Mouse (Mus musculus): ENCODE data around the gene Fbn1. TPM values are rescaled to one million over a fixed set of nuclear protein-coding genes. Genes with fewer than 3 reads are reported as not detected.

Gene Fbn1
- polyA plus RNA-seq, 1 experiment from 2014 or later: 3.2 TPM

DNA sequence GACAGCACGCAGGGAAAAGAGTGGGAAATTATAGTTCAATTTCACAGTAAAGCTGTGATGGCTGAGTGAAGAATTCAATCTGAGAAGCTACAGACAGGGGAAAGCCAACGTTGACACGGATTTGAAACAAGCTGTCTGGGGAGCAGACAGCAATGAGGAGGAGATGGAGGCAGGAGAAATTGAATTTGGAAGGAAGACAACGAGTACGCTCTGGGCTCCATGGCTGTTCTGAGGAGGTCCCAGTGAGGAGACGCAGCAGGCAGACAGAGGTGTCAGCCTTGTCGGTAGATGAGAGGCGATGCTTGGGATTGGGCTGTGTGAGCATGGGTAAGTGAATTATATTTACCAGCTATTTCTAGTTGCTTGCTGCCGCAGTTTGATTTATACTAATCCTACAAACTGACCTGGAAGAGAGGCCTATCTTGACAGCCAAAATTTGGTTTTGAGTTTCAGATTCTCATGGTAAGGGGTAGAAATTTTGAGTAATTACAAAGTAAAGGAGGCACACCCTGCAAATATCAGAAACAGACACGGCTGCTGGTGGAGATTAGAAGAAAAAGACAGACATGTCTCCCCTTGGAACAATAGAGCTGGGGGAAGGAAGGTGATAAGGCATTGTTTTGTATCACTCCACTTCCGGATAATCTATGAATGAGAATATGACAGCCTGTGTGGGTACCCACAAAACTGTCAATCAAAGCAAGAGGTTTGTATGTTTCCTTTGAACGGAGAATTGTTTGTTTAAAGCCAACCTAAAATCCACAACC is 7.7 kb upstream of the Fbn1 start:
- no peak overlapping the region for H3K9ac ChIP-seq (replicated peaks)
- no peak for ATAC-seq (ENCODE audit: low FRiP score)
- H3K4me1 ChIP-seq: 0 out of 2 replicates have a peak, but pooled peaks cover 4% of the 10 kb centered on the region
- H3K9me3 ChIP-seq (replicated peaks): no peaks in the 10 kb centered on the region
- no peak overlapping the region for H3K4me3 ChIP-seq (replicated peaks)
- 76% methylated on average over 12 of the region's 12 CpGs for WGBS
- no peaks in the 10 kb centered on the region for H3K27me3 ChIP-seq (replicated peaks)
- no peaks in the 10 kb centered on the region for H3K36me3 ChIP-seq
- H3K27ac ChIP-seq (replicated peaks): no peak overlapping the region
- no peak overlapping the region for H3K4me2 ChIP-seq

DNA sequence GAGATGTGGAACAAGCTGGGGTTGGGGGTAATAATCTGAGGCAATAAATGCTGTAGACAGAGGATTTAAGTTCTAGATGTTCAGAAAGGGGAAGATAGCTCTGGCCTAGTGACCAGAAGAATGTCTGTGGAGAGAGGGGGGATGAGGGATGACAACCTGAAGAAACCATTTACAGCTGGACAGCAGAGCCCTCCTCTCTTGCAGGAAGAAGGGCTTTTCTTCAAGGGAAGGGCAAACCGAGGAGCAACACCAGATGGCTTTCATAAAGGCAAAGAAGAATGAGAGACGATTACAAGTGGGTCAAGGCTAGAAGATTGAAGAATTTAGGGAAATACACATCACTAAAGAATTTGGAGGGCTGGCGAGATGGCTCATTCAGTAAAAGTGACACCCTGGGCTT is 6.6 kb upstream of the Fbn1 start:
- Histone ChIP-seq H3K4me2 (no peak overlapping the region), H3K27me3 (replicated peaks) (no peaks in the 10 kb centered on the region), H3K4me1 (0 out of 2 replicates have a peak, but pooled peaks cover 4% of the 10 kb centered on the region), H3K4me3 (replicated peaks) (no peak overlapping the region), H3K9ac (replicated peaks) (no peak overlapping the region), H3K27ac (replicated peaks) (no peak overlapping the region), H3K9me3 (replicated peaks) (no peaks in the 10 kb centered on the region), H3K36me3 (no peaks in the 10 kb centered on the region)
- ATAC-seq (ENCODE audit: low FRiP score): no peak
- WGBS: 80% methylated on average over 3 of the region's 3 CpGs

DNA sequence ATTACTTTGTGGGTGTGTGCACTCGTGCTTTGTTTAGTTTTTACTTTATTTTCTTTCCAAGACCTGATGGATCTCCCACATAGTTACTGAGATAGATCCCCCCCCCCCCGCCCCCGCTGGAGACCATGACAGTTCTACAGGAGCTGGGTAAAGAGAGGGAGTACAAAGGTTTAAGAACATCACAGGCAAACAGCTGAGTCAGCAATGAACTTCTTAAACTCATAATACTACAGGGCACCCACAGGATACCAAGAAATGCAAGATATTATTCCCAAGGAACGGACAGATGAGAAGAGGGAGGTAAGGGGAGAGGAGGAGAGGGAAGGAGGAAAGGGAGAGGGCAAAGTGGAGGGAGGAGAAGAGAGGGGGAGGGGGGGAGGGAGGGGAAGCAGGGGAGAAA is 4.8 kb upstream of the Fbn1 start:
- Histone ChIP-seq H3K4me1 (0 out of 2 replicates have a peak, but pooled peaks cover 4% of the 10 kb centered on the region), H3K4me2 (no peak overlapping the region), H3K36me3 (no peaks in the 10 kb centered on the region), H3K9ac (replicated peaks) (no peak overlapping the region), H3K4me3 (replicated peaks) (no peak overlapping the region), H3K27me3 (replicated peaks) (no peaks in the 10 kb centered on the region; the same call in 1 of the 2 replicates), H3K27ac (replicated peaks) (no peak overlapping the region), H3K9me3 (replicated peaks) (no peaks in the 10 kb centered on the region)
- no peak for ATAC-seq (ENCODE audit: low FRiP score)
- WGBS: 87% methylated on average over 4 of the region's 4 CpGs

DNA sequence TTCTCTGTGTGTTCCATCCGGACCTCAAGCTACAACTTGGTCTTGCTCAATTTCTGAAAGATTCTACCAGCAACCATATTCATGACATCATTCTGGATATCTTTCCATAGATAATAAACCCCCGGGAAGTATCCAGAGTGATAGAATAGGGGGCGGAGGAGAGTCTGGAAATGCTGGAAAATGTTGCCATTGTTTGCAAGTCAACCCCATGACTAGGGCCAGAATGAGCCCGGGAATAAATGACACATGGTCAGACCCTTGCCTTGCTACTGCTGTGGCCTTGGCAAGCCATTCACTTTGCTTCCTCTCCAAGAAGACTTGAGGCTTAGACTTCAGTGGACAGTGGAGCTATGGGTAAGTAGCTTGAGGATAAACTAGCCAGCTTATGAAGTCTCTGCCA is 4.1 kb upstream of the Fbn1 start:
- Histone ChIP-seq H3K27ac (replicated peaks) (no peak overlapping the region), H3K9me3 (replicated peaks) (no peaks in the 10 kb centered on the region), H3K4me2 (no peak overlapping the region), H3K9ac (replicated peaks) (no peak overlapping the region), H3K4me1 (peaks cover 7% of the 10 kb centered on the region), H3K27me3 (replicated peaks) (peaks cover under 1% of the 10 kb centered on the region), H3K36me3 (no peaks in the 10 kb centered on the region), H3K4me3 (replicated peaks) (no peak overlapping the region)
- ATAC-seq (ENCODE audit: low FRiP score): no peak
- 80% methylated on average over 4 of the region's 4 CpGs for WGBS

DNA sequence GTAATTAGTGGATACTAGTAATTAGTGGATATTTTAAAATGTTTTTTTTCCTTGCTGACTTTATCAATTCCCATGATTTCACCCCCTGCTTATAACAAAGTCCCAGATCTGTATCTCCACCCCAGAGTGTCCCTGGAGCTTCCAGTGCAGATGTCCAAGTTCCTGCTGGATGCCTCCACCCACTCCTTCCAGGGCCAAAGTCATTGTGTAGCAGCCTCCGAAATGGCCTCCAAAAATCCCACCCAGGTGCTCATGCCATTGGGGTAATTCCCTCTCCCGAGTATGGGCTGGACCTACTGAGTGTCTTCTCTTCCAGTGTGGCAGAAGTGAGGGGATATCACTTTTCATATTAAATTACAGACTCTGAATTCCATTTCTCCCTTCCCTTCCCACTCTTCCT is 3.0 kb upstream of the Fbn1 start:
- H3K4me3 ChIP-seq (replicated peaks): no peak overlapping the region
- peaks cover 5% of the 10 kb centered on the region for H3K27me3 ChIP-seq (replicated peaks)
- H3K4me1 ChIP-seq: peaks cover 8% of the 10 kb centered on the region
- H3K27ac ChIP-seq (replicated peaks): no peak overlapping the region
- H3K36me3 ChIP-seq: no peaks in the 10 kb centered on the region
- H3K4me2 ChIP-seq: no peak overlapping the region
- no peaks in the 10 kb centered on the region for H3K9me3 ChIP-seq (replicated peaks)
- 80% methylated on average over 2 of the region's 2 CpGs for WGBS
- no peak for ATAC-seq (ENCODE audit: low FRiP score)
- H3K9ac ChIP-seq (replicated peaks): no peak overlapping the region

DNA sequence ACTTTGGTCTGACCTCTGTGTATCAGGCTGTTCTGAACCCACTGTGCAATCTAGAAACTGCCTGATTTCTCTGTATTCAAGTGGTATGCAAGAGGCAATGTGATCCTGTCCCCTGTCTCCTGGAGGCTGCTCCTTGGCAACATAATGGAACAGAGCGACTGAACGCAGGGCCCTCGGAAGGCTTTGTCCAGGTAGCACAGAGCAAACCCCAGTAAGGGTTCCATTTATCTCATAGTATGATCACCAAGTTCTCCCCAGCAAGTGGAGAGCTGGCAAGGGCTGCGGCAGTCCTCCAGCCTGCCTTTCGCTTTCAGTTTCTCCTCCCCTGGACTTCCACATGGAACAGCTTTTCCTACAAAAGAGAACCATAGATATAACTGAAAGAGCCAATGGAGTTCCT is 588 bp upstream of the Fbn1 start:
- H3K9me3 ChIP-seq (replicated peaks): no peaks in the 10 kb centered on the region
- H3K9ac ChIP-seq (replicated peaks): no peak overlapping the region
- no peak overlapping the region for H3K4me2 ChIP-seq
- H3K4me3 ChIP-seq (replicated peaks): no peak overlapping the region
- H3K27ac ChIP-seq (replicated peaks): no peak overlapping the region
- no peak for ATAC-seq (ENCODE audit: low FRiP score)
- H3K4me1 ChIP-seq: peaks cover 18% of the 10 kb centered on the region
- 93% methylated on average over 5 of the region's 5 CpGs for WGBS
- H3K36me3 ChIP-seq: no peaks in the 10 kb centered on the region
- H3K27me3 ChIP-seq (replicated peaks): peaks cover 5% of the 10 kb centered on the region

DNA sequence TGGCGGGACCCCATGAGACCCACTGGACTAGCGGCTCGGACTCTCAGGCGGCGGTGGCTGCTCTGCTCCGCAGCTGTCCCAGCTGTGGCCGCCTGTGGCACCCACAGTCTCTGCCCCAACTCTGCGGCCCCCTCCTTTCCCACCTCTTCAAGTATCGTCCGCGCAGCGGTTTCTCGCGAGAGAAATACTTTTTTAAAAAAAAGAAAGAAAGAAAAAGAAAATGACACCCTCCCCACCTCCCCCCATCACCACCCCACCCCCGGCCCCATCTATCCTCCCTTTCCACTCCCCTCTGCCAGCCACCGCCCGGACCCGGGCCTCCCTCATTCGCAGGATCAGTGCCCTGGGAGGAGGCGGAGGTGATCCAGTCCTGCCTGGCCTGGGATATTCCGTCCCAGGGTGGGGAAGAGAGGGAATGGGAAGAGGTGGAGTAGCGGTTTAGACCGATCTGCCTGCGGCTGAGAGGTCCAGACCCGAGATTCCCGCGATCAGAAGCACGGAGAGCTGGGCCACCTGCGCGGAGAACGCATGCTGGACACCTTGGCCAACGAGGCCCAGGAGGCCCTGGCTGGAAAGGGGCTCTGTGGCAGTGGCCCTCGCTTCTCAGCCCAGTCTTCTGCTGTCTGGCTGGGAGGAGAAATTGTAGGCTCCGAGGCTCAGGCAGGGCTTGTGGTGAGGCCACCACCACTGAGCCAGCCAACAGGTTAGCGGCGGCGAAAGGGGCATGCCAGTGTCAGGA is 1.3 kb downstream of the Fbn1 start:
- H3K9ac ChIP-seq (replicated peaks): peak overlapping the region; percentile 71
- WGBS: under 1% methylated on average over 32 of the region's 37 CpGs
- H3K36me3 ChIP-seq: no peaks in the 10 kb centered on the region
- peak; percentile 88 for ATAC-seq (ENCODE audit: low FRiP score)
- no peaks in the 10 kb centered on the region for H3K9me3 ChIP-seq (replicated peaks)
- peak overlapping the region; percentile 77 for H3K4me3 ChIP-seq (replicated peaks)
- H3K27ac ChIP-seq (replicated peaks): peak overlapping the region; percentile 79
- peaks cover 18% of the 10 kb centered on the region for H3K4me1 ChIP-seq
- H3K4me2 ChIP-seq: peak overlapping the region; percentile 93
- H3K27me3 ChIP-seq (replicated peaks): peaks cover 5% of the 10 kb centered on the region

DNA sequence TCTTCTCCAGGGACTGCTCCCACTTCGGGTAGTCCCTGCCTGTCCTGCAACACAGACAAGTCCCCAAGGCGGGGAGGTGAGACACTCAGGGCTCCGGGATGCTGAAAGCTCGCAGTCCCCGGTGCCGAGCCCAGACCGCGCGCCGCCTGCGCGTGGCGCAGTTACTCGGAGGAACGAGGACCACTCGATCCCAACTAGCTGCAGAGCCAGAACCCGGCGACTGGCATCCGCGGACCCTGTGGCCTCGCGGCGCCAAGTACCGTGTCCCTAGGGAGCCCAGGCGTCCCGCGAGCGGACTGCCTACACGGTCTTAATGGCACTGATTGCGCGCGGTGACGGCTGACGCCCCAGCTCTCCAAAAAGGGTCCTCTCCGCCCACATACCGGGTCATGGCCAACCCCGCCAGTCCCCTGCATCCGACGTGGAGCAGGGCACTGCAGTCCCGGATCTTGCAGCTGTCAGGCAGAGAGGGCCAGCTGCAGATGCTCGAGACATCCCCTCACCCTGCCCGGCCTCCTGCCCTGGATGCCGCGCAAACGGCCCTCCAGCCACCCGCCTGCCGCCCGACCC is 2.0 kb downstream of the Fbn1 start:
- H3K27me3 ChIP-seq (replicated peaks): peaks cover 5% of the 10 kb centered on the region
- peak overlapping the region; percentile 93 for H3K4me2 ChIP-seq
- H3K4me1 ChIP-seq: peaks cover 18% of the 10 kb centered on the region
- H3K9me3 ChIP-seq (replicated peaks): no peaks in the 10 kb centered on the region
- ATAC-seq (ENCODE audit: low FRiP score): peak; percentile 87
- H3K9ac ChIP-seq (replicated peaks): peak overlapping the region; percentile 71
- 1% methylated on average over 48 of the region's 48 CpGs for WGBS
- H3K4me3 ChIP-seq (replicated peaks): peak overlapping the region; percentile 77
- no peaks in the 10 kb centered on the region for H3K36me3 ChIP-seq
- H3K27ac ChIP-seq (replicated peaks): peak overlapping the region; percentile 79

DNA sequence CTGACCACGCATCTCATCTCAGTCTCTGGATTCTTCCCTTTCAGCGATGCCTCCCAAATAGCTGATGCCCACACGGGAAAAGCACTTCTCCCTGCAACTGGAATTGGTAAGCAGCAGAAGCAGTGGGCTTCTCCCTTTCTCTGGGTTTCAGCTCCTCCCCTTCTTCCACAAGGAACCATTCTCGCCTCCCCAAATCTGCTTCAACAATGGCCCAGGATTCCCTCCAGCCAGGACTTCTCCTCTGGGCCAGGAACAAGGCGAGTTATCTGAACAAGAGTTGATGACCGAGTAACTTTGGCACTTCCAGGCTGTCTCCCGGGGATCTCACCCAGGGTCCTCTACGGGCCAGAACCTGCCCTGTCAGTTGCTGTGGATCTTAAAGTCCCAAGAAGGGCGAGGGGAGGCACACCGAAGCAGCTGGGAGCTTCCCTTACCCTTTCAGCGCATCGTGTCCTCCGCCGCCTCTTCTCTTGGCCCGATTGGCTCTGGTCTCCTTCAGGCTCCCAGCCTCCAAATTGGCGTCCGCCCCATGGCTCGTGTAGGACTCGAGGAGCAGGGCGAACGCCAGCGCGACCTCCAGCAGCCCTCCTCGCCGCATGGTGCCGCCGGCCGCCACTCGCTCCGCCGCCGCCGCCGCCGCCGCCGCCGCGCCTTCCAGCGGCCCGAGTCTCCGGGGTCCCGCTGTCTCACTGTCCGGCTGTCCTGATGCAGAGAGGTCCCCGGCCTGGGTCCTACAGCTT is 2.6 kb downstream of the Fbn1 start, which contains the start of gene Gm9913:
Gm9913 (plus strand) TSS at position 84 of the 740 bp plus-strand sequence.
- Histone ChIP-seq H3K36me3 (no peaks in the 10 kb centered on the region), H3K27ac (replicated peaks) (peak within 1 kb of the TSS; percentile 79), H3K4me2 (peak within 1 kb of the TSS; percentile 93), H3K9ac (replicated peaks) (peak within 1 kb of the TSS; percentile 71), H3K9me3 (replicated peaks) (no peaks in the 10 kb centered on the region), H3K4me1 (peaks cover 18% of the 10 kb centered on the region), H3K4me3 (replicated peaks) (peak within 1 kb of the TSS; percentile 77), H3K27me3 (replicated peaks) (peaks cover 5% of the 10 kb centered on the region)
- ATAC-seq (ENCODE audit: low FRiP score): peak; percentile 66
- under 1% methylated on average over 44 of the region's 45 CpGs for WGBS

DNA sequence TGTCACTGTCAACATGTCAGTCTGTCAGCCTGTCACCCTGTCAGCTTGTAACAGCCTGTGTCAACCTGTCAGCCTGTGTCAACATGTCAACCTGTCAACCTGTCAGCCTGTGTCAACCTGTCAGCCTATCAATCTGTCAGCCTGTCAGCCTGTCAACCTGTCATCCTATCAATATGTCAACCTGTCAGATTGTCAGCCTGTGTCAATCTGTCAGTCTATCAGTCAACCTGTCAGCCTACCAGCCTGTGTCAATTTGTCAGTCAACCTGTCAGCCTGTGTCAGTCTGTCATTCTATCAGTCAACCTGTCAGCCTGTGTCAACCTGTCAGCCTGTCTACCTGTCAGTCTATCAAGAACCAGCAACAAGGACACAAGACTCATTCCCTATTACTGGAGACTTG is 6.3 kb downstream of the Fbn1 start:
- Histone ChIP-seq H3K27me3 (replicated peaks) (peaks cover under 1% of the 10 kb centered on the region; the same call in 1 of the 2 replicates), H3K9me3 (replicated peaks) (no peaks in the 10 kb centered on the region), H3K9ac (replicated peaks) (no peak overlapping the region), H3K4me2 (no peak overlapping the region), H3K4me1 (peaks cover 12% of the 10 kb centered on the region), H3K4me3 (replicated peaks) (no peak overlapping the region), H3K27ac (replicated peaks) (no peak overlapping the region), H3K36me3 (no peaks in the 10 kb centered on the region)
- ATAC-seq (ENCODE audit: low FRiP score): no peak

DNA sequence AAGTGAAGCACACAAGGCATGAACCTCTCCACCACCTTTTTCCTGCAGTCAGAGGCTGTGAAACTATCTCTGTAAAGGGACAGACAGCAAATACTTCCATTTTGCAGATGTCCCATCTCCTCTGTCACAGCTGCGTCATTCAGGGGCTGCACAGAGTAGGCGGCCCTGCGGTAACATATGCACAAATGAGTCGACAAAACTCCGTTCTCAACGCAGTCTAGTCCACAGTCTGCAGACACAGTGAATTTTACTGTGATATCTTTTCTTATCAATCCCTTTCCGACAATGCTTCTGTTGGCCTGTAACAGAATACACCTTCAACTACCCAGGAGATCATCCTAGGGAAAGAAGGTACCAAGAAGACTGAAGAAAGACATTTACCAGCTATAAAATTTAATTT is 9.6 kb downstream of the Fbn1 start:
- ATAC-seq (ENCODE audit: low FRiP score): no peak
- no peaks in the 10 kb centered on the region for H3K9me3 ChIP-seq (replicated peaks)
- H3K27me3 ChIP-seq (replicated peaks): no peaks in the 10 kb centered on the region
- H3K4me1 ChIP-seq: no peaks in the 10 kb centered on the region
- no peaks in the 10 kb centered on the region for H3K36me3 ChIP-seq
- no peak overlapping the region for H3K4me3 ChIP-seq (replicated peaks)
- no peak overlapping the region for H3K4me2 ChIP-seq
- H3K27ac ChIP-seq (replicated peaks): no peak overlapping the region
- H3K9ac ChIP-seq (replicated peaks): no peak overlapping the region
- 94% methylated on average over 7 of the region's 7 CpGs for WGBS
